Mouse (Mus musculus): ENCODE measurements around the gene Pcsk6. TPM values are rescaled to one million over a fixed set of nuclear protein-coding genes. Genes with fewer than 3 reads are reported as not detected.

Pcsk6 gene
- polyA plus RNA-seq, 1 experiment, result 1.6 TPM

DNA sequence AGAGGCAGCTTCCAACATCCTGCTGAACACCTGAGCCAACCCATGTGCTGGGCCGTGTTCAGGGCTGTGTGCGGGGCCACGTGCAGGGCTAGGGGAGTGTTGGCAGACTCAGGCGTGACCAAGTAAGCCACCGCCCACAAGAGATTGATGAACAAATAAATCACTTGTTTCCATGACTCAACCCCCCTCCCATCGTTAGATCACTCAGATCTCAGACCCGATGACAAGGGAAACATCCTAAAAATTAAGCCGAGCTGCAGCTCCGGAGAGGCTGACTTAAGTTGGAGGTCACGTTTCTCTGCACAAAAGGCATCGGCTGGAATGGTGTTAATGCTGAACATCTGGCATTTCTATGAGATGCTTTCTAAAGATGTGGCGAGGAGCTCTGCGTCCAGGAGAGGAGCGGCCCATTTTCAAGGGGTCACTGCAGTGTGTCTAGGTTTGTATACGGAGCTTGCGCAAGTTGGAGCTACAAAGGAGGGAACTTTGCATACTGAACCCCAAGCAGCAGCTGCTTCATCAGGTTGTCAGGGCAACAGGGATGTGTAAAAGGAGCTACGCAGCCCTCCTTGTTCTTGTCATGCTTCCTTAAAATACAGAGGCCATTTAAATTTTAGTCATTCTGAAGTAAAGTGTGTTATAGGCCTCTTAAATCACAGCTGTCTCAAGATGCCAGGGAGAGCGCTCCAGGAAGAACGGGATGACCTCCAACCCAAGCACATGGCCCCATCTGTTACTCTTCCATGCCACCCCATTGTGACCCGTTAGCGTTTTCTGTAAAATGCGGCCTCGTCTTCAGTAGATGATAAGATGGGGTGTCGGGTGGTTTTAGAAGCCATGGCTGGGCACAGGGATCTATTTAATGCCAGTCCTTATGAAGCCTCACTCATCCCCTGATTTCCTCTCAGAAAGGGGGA lies 94.0 kb downstream of the Pcsk6 start:
- no peak overlapping the region for H3K4me3 ChIP-seq (ENCODE audit: extremely low read depth, insufficient read depth, insufficient read length)
- DNase-seq (ENCODE audit: low read depth in 1 of 2, low spot score in 2 of 2), result no peak
- no peaks in the 10 kb centered on the region for H3K36me3 ChIP-seq (ENCODE audit: control insufficient read depth, insufficient read depth, low read length)
- H3K4me1 ChIP-seq (ENCODE audit: control insufficient read depth, insufficient read depth, insufficient read length), result no peaks in the 10 kb centered on the region
- H3K27me3 ChIP-seq (ENCODE audit: control insufficient read depth, insufficient read depth, low read length), result no peaks in the 10 kb centered on the region
- no peak for TF ChIP-seq POLR2A (IDR thresholded peaks at IDR 0.05; ENCODE audit: low read depth, low read length)
- TF ChIP-seq CTCF (IDR thresholded peaks at IDR 0.05; ENCODE audit: extremely low read depth, insufficient read depth, insufficient read length, insufficient replicate concordance), result no peak
- 91% methylated on average over 24 of the region's 24 CpGs for WGBS
- no peak overlapping the region for H3K27ac ChIP-seq (ENCODE audit: insufficient read depth, low read length)

GRCm38 (mm10) chr7:65957245-65957644 lies 95.7 kb downstream of the Pcsk6 start:
- TF ChIP-seq CTCF (IDR thresholded peaks at IDR 0.05; ENCODE audit: extremely low read depth, insufficient read depth, insufficient read length, insufficient replicate concordance) (no peak), POLR2A (IDR thresholded peaks at IDR 0.05; ENCODE audit: low read depth, low read length) (no peak)
- DNase-seq (ENCODE audit: low read depth in 1 of 2, low spot score in 2 of 2), result no peak
- 85% methylated on average over 1 of the region's 1 CpGs for WGBS
- H3K27me3 ChIP-seq (ENCODE audit: control insufficient read depth, insufficient read depth, low read length), result no peaks in the 10 kb centered on the region
- H3K4me1 ChIP-seq (ENCODE audit: control insufficient read depth, insufficient read depth, insufficient read length), result no peaks in the 10 kb centered on the region
- no peak overlapping the region for H3K4me3 ChIP-seq (ENCODE audit: extremely low read depth, insufficient read depth, insufficient read length)
- H3K36me3 ChIP-seq (ENCODE audit: control insufficient read depth, insufficient read depth, low read length), result no peaks in the 10 kb centered on the region
- H3K27ac ChIP-seq (ENCODE audit: insufficient read depth, low read length), result no peak overlapping the region

GRCm38 (mm10) chr7:65958105-65958504 lies 96.6 kb downstream of the Pcsk6 start:
- no peaks in the 10 kb centered on the region for H3K27me3 ChIP-seq (ENCODE audit: control insufficient read depth, insufficient read depth, low read length)
- WGBS, result 88% methylated on average over 5 of the region's 5 CpGs
- TF ChIP-seq POLR2A (IDR thresholded peaks at IDR 0.05; ENCODE audit: low read depth, low read length) (no peak), CTCF (IDR thresholded peaks at IDR 0.05; ENCODE audit: extremely low read depth, insufficient read depth, insufficient read length, insufficient replicate concordance) (no peak)
- H3K36me3 ChIP-seq (ENCODE audit: control insufficient read depth, insufficient read depth, low read length), result no peaks in the 10 kb centered on the region
- H3K27ac ChIP-seq (ENCODE audit: insufficient read depth, low read length), result no peak overlapping the region
- no peaks in the 10 kb centered on the region for H3K4me1 ChIP-seq (ENCODE audit: control insufficient read depth, insufficient read depth, insufficient read length)
- DNase-seq (ENCODE audit: low read depth in 1 of 2, low spot score in 2 of 2), result no peak
- H3K4me3 ChIP-seq (ENCODE audit: extremely low read depth, insufficient read depth, insufficient read length), result no peak overlapping the region

DNA sequence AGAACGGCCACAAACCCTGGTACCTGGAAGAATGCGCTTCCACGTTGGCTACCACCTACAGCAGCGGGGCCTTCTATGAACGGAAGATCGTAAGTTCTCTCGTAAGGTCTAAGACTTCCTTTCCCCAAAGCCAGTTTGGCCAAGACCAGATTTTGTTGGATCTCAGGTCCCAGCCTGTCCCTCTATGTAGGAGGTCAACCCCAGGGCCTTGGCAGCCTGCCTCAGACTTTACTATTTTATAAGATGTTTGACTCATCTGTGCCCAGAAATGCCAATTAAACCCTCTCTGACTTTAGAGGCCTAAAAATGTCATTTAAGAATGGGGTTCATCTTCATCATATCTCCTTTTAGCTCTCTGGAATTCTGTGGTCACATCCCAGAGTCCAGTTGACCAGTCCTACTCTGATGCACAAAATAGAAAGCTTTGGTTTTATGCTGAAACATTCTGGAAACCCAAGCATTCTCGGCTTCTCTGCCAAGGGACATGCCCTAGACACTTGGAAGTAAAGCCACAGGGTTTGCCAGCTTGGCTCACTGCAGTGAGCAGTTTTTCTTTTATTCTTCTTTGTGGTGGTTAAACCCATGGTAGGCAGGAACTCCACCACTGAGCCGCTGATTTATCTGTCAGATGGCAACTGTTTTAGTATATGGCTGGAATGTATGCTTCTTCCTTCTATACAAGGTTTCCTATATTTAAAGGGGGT lies 97.8 kb downstream of the Pcsk6 start:
- H3K4me3 ChIP-seq (ENCODE audit: extremely low read depth, insufficient read depth, insufficient read length), result no peak overlapping the region
- H3K4me1 ChIP-seq (ENCODE audit: control insufficient read depth, insufficient read depth, insufficient read length), result no peaks in the 10 kb centered on the region
- 95% methylated on average over 9 of the region's 9 CpGs for WGBS
- H3K27me3 ChIP-seq (ENCODE audit: control insufficient read depth, insufficient read depth, low read length), result no peaks in the 10 kb centered on the region
- H3K27ac ChIP-seq (ENCODE audit: insufficient read depth, low read length), result no peak overlapping the region
- H3K36me3 ChIP-seq (ENCODE audit: control insufficient read depth, insufficient read depth, low read length), result no peaks in the 10 kb centered on the region
- no peak for TF ChIP-seq POLR2A (IDR thresholded peaks at IDR 0.05; ENCODE audit: low read depth, low read length)
- no peak for TF ChIP-seq CTCF (IDR thresholded peaks at IDR 0.05; ENCODE audit: extremely low read depth, insufficient read depth, insufficient read length, insufficient replicate concordance)
- no peak for DNase-seq (ENCODE audit: low read depth in 1 of 2, low spot score in 2 of 2)

DNA sequence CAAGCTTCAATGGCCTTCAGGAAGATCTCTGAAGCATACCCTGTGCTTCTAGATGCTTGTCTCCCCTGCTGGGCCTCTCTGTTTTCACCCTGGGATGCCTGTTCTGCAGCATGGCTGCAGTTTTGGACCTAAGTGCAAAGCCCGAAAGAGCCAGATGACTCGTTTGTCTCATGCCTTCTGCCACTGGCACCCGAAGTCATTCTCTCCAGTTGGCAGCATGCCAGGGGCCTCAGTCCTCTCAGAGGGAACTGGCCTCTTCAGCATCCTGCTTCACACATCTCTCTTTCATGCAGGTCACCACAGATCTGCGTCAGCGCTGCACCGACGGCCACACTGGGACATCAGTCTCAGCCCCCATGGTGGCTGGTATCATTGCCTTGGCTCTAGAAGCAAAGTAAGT lies 101.1 kb downstream of the Pcsk6 start:
- Histone ChIP-seq H3K27ac (ENCODE audit: insufficient read depth, low read length) (no peak overlapping the region), H3K4me1 (ENCODE audit: control insufficient read depth, insufficient read depth, insufficient read length) (no peaks in the 10 kb centered on the region), H3K36me3 (ENCODE audit: control insufficient read depth, insufficient read depth, low read length) (no peaks in the 10 kb centered on the region), H3K4me3 (ENCODE audit: extremely low read depth, insufficient read depth, insufficient read length) (no peak overlapping the region), H3K27me3 (ENCODE audit: control insufficient read depth, insufficient read depth, low read length) (no peaks in the 10 kb centered on the region)
- DNase-seq (ENCODE audit: low read depth in 1 of 2, low spot score in 2 of 2), result no peak
- WGBS, result 76% methylated on average over 7 of the region's 7 CpGs
- TF ChIP-seq POLR2A (IDR thresholded peaks at IDR 0.05; ENCODE audit: low read depth, low read length) (no peak), CTCF (IDR thresholded peaks at IDR 0.05; ENCODE audit: extremely low read depth, insufficient read depth, insufficient read length, insufficient replicate concordance) (no peak)

GRCm38 (mm10) chr7:65964398-65964797 lies 102.9 kb downstream of the Pcsk6 start:
- Histone ChIP-seq H3K27ac (ENCODE audit: insufficient read depth, low read length) (no peak overlapping the region), H3K4me3 (ENCODE audit: extremely low read depth, insufficient read depth, insufficient read length) (no peak overlapping the region), H3K36me3 (ENCODE audit: control insufficient read depth, insufficient read depth, low read length) (no peaks in the 10 kb centered on the region), H3K27me3 (ENCODE audit: control insufficient read depth, insufficient read depth, low read length) (no peaks in the 10 kb centered on the region), H3K4me1 (ENCODE audit: control insufficient read depth, insufficient read depth, insufficient read length) (no peaks in the 10 kb centered on the region)
- TF ChIP-seq CTCF (IDR thresholded peaks at IDR 0.05; ENCODE audit: extremely low read depth, insufficient read depth, insufficient read length, insufficient replicate concordance) (no peak), POLR2A (IDR thresholded peaks at IDR 0.05; ENCODE audit: low read depth, low read length) (no peak)
- DNase-seq (ENCODE audit: low read depth in 1 of 2, low spot score in 2 of 2), result no peak
